Mouse (Mus musculus): ENCODE data around the gene Fbxo36. TPM values are rescaled to one million over a fixed set of nuclear protein-coding genes. Genes with fewer than 3 reads are reported as not detected.

Gene Fbxo36
- polyA plus RNA-seq, 1 experiment from 2014 or later, result 9.1 TPM

GRCm38 (mm10) chr1:84861255-84861630, 21.6 kb downstream of the Fbxo36 start:
- Histone ChIP-seq H3K4me3 (ENCODE audit: low read depth, low read length) (no peak overlapping the region), H3K27ac (ENCODE audit: low read depth, low read length) (no peak overlapping the region), H3K4me1 (ENCODE audit: control insufficient read depth, insufficient read depth, low read length) (no peaks in the 10 kb centered on the region), H3K36me3 (ENCODE audit: control insufficient read depth, insufficient read depth, low read length) (no peaks in the 10 kb centered on the region), H3K27me3 (ENCODE audit: control insufficient read depth, insufficient read depth, low read length) (no peaks in the 10 kb centered on the region), H3K4me2 (no peak overlapping the region), H3K9ac (ENCODE audit: low read depth, low read length) (no peak overlapping the region), H3K9me3 (replicated peaks; ENCODE audit: control insufficient read depth, low read length) (no peaks in the 10 kb centered on the region)
- ATAC-seq (replicated peaks; ENCODE audit: insufficient number of reproducible peaks, low FRiP score, low TSS enrichment), result no peak
- 72% methylated on average over 1 of the region's 1 CpGs for WGBS (ENCODE audit: insufficient replicate concordance)

- H3K9me3 ChIP-seq (replicated peaks; ENCODE audit: control insufficient read depth, low read length), result no peaks in the 10 kb centered on the region
- no peak overlapping the region for H3K4me3 ChIP-seq (ENCODE audit: low read depth, low read length)
- WGBS (ENCODE audit: insufficient replicate concordance), result 50% methylated on average over 2 of the region's 2 CpGs
- H3K27ac ChIP-seq (ENCODE audit: low read depth, low read length), result no peak overlapping the region
- no peak for ATAC-seq (replicated peaks; ENCODE audit: insufficient number of reproducible peaks, low FRiP score, low TSS enrichment)
- H3K9ac ChIP-seq (ENCODE audit: low read depth, low read length), result no peak overlapping the region
- no peak overlapping the region for H3K4me2 ChIP-seq
- H3K27me3 ChIP-seq (ENCODE audit: control insufficient read depth, insufficient read depth, low read length), result no peaks in the 10 kb centered on the region
- H3K4me1 ChIP-seq (ENCODE audit: control insufficient read depth, insufficient read depth, low read length), result peaks cover 3% of the 10 kb centered on the region; the same call in 1 of the 2 replicates
- no peaks in the 10 kb centered on the region for H3K36me3 ChIP-seq (ENCODE audit: control insufficient read depth, insufficient read depth, low read length)
These were observed 25.0 kb downstream of the Fbxo36 start for GRCm38 (mm10) chr1:84864645-84865044.

- no peak overlapping the region for H3K9ac ChIP-seq (ENCODE audit: low read depth, low read length)
- no peak overlapping the region for H3K4me3 ChIP-seq (ENCODE audit: low read depth, low read length)
- H3K4me2 ChIP-seq, result no peak overlapping the region
- ATAC-seq (replicated peaks; ENCODE audit: insufficient number of reproducible peaks, low FRiP score, low TSS enrichment), result no peak
- H3K4me1 ChIP-seq (ENCODE audit: control insufficient read depth, insufficient read depth, low read length), result peaks cover 3% of the 10 kb centered on the region; the same call in 1 of the 2 replicates
- H3K9me3 ChIP-seq (replicated peaks; ENCODE audit: control insufficient read depth, low read length), result no peaks in the 10 kb centered on the region
- no peaks in the 10 kb centered on the region for H3K36me3 ChIP-seq (ENCODE audit: control insufficient read depth, insufficient read depth, low read length)
- H3K27ac ChIP-seq (ENCODE audit: low read depth, low read length), result no peak overlapping the region
- 86% methylated on average over 6 of the region's 6 CpGs for WGBS (ENCODE audit: insufficient replicate concordance)
- no peaks in the 10 kb centered on the region for H3K27me3 ChIP-seq (ENCODE audit: control insufficient read depth, insufficient read depth, low read length)
These were observed 26.6 kb downstream of the Fbxo36 start for GRCm38 (mm10) chr1:84866231-84866630.

GRCm38 (mm10) chr1:84866706-84867230, 27.1 kb downstream of the Fbxo36 start:
- Histone ChIP-seq H3K27me3 (ENCODE audit: control insufficient read depth, insufficient read depth, low read length) (no peaks in the 10 kb centered on the region), H3K9me3 (replicated peaks; ENCODE audit: control insufficient read depth, low read length) (no peaks in the 10 kb centered on the region), H3K4me1 (ENCODE audit: control insufficient read depth, insufficient read depth, low read length) (peaks cover 3% of the 10 kb centered on the region; the same call in 1 of the 2 replicates), H3K4me2 (no peak overlapping the region), H3K36me3 (ENCODE audit: control insufficient read depth, insufficient read depth, low read length) (no peaks in the 10 kb centered on the region), H3K4me3 (ENCODE audit: low read depth, low read length) (no peak overlapping the region), H3K9ac (ENCODE audit: low read depth, low read length) (no peak overlapping the region), H3K27ac (ENCODE audit: low read depth, low read length) (no peak overlapping the region)
- WGBS (ENCODE audit: insufficient replicate concordance), result 87% methylated on average over 3 of the region's 3 CpGs
- ATAC-seq (replicated peaks; ENCODE audit: insufficient number of reproducible peaks, low FRiP score, low TSS enrichment), result no peak

- no peak overlapping the region for H3K4me2 ChIP-seq
- H3K9ac ChIP-seq (ENCODE audit: low read depth, low read length), result no peak overlapping the region
- no peak overlapping the region for H3K4me3 ChIP-seq (ENCODE audit: low read depth, low read length)
- no peaks in the 10 kb centered on the region for H3K9me3 ChIP-seq (replicated peaks; ENCODE audit: control insufficient read depth, low read length)
- no peaks in the 10 kb centered on the region for H3K36me3 ChIP-seq (ENCODE audit: control insufficient read depth, insufficient read depth, low read length)
- no peak for ATAC-seq (replicated peaks; ENCODE audit: insufficient number of reproducible peaks, low FRiP score, low TSS enrichment)
- H3K27ac ChIP-seq (ENCODE audit: low read depth, low read length), result no peak overlapping the region
- H3K27me3 ChIP-seq (ENCODE audit: control insufficient read depth, insufficient read depth, low read length), result no peaks in the 10 kb centered on the region
- H3K4me1 ChIP-seq (ENCODE audit: control insufficient read depth, insufficient read depth, low read length), result peaks cover 3% of the 10 kb centered on the region; the same call in 1 of the 2 replicates
These were observed 28.7 kb downstream of the Fbxo36 start for GRCm38 (mm10) chr1:84868311-84868710.

- Histone ChIP-seq H3K27me3 (ENCODE audit: control insufficient read depth, insufficient read depth, low read length) (no peaks in the 10 kb centered on the region), H3K4me3 (ENCODE audit: low read depth, low read length) (no peak overlapping the region), H3K36me3 (ENCODE audit: control insufficient read depth, insufficient read depth, low read length) (no peaks in the 10 kb centered on the region), H3K9me3 (replicated peaks; ENCODE audit: control insufficient read depth, low read length) (no peaks in the 10 kb centered on the region), H3K27ac (ENCODE audit: low read depth, low read length) (no peak overlapping the region), H3K4me1 (ENCODE audit: control insufficient read depth, insufficient read depth, low read length) (peaks cover 3% of the 10 kb centered on the region; the same call in 1 of the 2 replicates), H3K4me2 (no peak overlapping the region), H3K9ac (ENCODE audit: low read depth, low read length) (no peak overlapping the region)
- no peak for ATAC-seq (replicated peaks; ENCODE audit: insufficient number of reproducible peaks, low FRiP score, low TSS enrichment)
- WGBS (ENCODE audit: insufficient replicate concordance), result 63% methylated on average over 4 of the region's 4 CpGs
These were observed 29.2 kb downstream of the Fbxo36 start for GRCm38 (mm10) chr1:84868841-84869240.

- Histone ChIP-seq H3K4me3 (ENCODE audit: low read depth, low read length) (no peak overlapping the region), H3K27me3 (ENCODE audit: control insufficient read depth, insufficient read depth, low read length) (no peaks in the 10 kb centered on the region), H3K4me1 (ENCODE audit: control insufficient read depth, insufficient read depth, low read length) (peaks cover 3% of the 10 kb centered on the region; the same call in 1 of the 2 replicates), H3K4me2 (peak overlapping the region; percentile 31; the same call in 1 of the 2 replicates), H3K27ac (ENCODE audit: low read depth, low read length) (no peak overlapping the region), H3K36me3 (ENCODE audit: control insufficient read depth, insufficient read depth, low read length) (no peaks in the 10 kb centered on the region), H3K9me3 (replicated peaks; ENCODE audit: control insufficient read depth, low read length) (no peaks in the 10 kb centered on the region), H3K9ac (ENCODE audit: low read depth, low read length) (no peak overlapping the region)
- 19% methylated on average over 7 of the region's 7 CpGs for WGBS (ENCODE audit: insufficient replicate concordance)
- ATAC-seq (replicated peaks; ENCODE audit: insufficient number of reproducible peaks, low FRiP score, low TSS enrichment), result no peak
These were observed 29.9 kb downstream of the Fbxo36 start for GRCm38 (mm10) chr1:84869498-84869897.

- H3K4me1 ChIP-seq (ENCODE audit: control insufficient read depth, insufficient read depth, low read length), result peaks cover 3% of the 10 kb centered on the region; the same call in 1 of the 2 replicates
- no peak overlapping the region for H3K27ac ChIP-seq (ENCODE audit: low read depth, low read length)
- H3K9me3 ChIP-seq (replicated peaks; ENCODE audit: control insufficient read depth, low read length), result no peaks in the 10 kb centered on the region
- no peak overlapping the region for H3K9ac ChIP-seq (ENCODE audit: low read depth, low read length)
- H3K4me2 ChIP-seq, result no peak overlapping the region
- H3K36me3 ChIP-seq (ENCODE audit: control insufficient read depth, insufficient read depth, low read length), result no peaks in the 10 kb centered on the region
- ATAC-seq (replicated peaks; ENCODE audit: insufficient number of reproducible peaks, low FRiP score, low TSS enrichment), result no peak; the same call in 1 of the 2 replicates
- H3K27me3 ChIP-seq (ENCODE audit: control insufficient read depth, insufficient read depth, low read length), result no peaks in the 10 kb centered on the region
- WGBS (ENCODE audit: insufficient replicate concordance), result 57% methylated on average over 6 of the region's 6 CpGs
- H3K4me3 ChIP-seq (ENCODE audit: low read depth, low read length), result no peak overlapping the region
These were observed 31.5 kb downstream of the Fbxo36 start for GRCm38 (mm10) chr1:84871131-84871530.

GRCm38 (mm10) chr1:84872105-84872504, 32.5 kb downstream of the Fbxo36 start:
- Histone ChIP-seq H3K4me3 (ENCODE audit: low read depth, low read length) (no peak overlapping the region), H3K4me2 (no peak overlapping the region), H3K9ac (ENCODE audit: low read depth, low read length) (no peak overlapping the region), H3K27me3 (ENCODE audit: control insufficient read depth, insufficient read depth, low read length) (no peaks in the 10 kb centered on the region), H3K36me3 (ENCODE audit: control insufficient read depth, insufficient read depth, low read length) (no peaks in the 10 kb centered on the region), H3K9me3 (replicated peaks; ENCODE audit: control insufficient read depth, low read length) (no peaks in the 10 kb centered on the region), H3K4me1 (ENCODE audit: control insufficient read depth, insufficient read depth, low read length) (peaks cover 3% of the 10 kb centered on the region; the same call in 1 of the 2 replicates), H3K27ac (ENCODE audit: low read depth, low read length) (no peak overlapping the region)
- ATAC-seq (replicated peaks; ENCODE audit: insufficient number of reproducible peaks, low FRiP score, low TSS enrichment), result no peak
- WGBS (ENCODE audit: insufficient replicate concordance), result 29% methylated on average over 3 of the region's 3 CpGs

All from heart, embryonic 11.5 days (tissue).